Mouse (Mus musculus) stomach, embryonic 14.5 days (tissue): ENCODE data around the gene Rrp36. TPM values are rescaled to one million over a fixed set of nuclear protein-coding genes. Genes with fewer than 3 reads are reported as not detected.
A peak's percentile ranks its signal among the peaks of the same experiment; 100 is the strongest.

Experiments
- ATAC-seq: fragments of 200-750 bp; cut with Nextera tagmentation; 2 replicates; pipeline ENCODE4 v1.8.0; 2017; ENCODE audit warnings: low read depth, moderate TSS enrichment; ENCODE audit not compliant: insufficient number of reproducible peaks, insufficient read depth, low FRiP score
- H3K27ac ChIP-seq: fragments of 300-500 bp; sonication (generic); 2 replicates; pipeline ENCODE4 v1.5.1; 2014; ENCODE audit warnings: mild to moderate bottlenecking, low read length, moderate library complexity, mixed read lengths
- H3K27me3 ChIP-seq: fragments of 300-500 bp; sonication (generic); 2 replicates; pipeline ENCODE4 v1.6.1; 2014; ENCODE audit warnings: low read length, control low read depth, mixed read lengths; ENCODE audit not compliant: control insufficient read depth, insufficient read depth
- H3K36me3 ChIP-seq: fragments of 300-500 bp; sonication (generic); 2 replicates; pipeline ENCODE4 v1.6.1; 2014; ENCODE audit warnings: mild to moderate bottlenecking, control low read depth, low read length, moderate library complexity, mixed read lengths; ENCODE audit not compliant: control insufficient read depth, insufficient read depth
- H3K4me1 ChIP-seq: fragments of 300-500 bp; sonication (generic); 2 replicates; pipeline ENCODE4 v1.6.1; 2014; ENCODE audit warnings: low read length, control low read depth, mixed read lengths; ENCODE audit not compliant: control insufficient read depth, insufficient read depth
- H3K4me2 ChIP-seq: fragments of 300-500 bp; sonication (generic); replicated peaks from 2 replicates; pipeline ENCODE4 v1.6.1; 2014; ENCODE audit warnings: low read depth, low read length, control low read depth
- H3K4me3 ChIP-seq: fragments of 300-500 bp; sonication (generic); 2 replicates; pipeline ENCODE4 v1.5.1; 2014; ENCODE audit warnings: low read depth, low read length, control low read depth
- H3K9ac ChIP-seq: fragments of 300-500 bp; sonication (generic); replicated peaks from 2 replicates; pipeline ENCODE4 v1.6.1; 2014; ENCODE audit warnings: low read depth, mild to moderate bottlenecking, control low read depth, low read length, moderate library complexity, mixed read lengths
- H3K9me3 ChIP-seq: fragments of 300-500 bp; sonication (generic); 2 replicates; pipeline ENCODE4 v1.6.1; 2016; ENCODE audit warnings: low read depth, low read length, control low read depth; ENCODE audit not compliant: control insufficient read depth
- WGBS: fragments of 180-500 bp; shearing (Covaris S2); extraction: QIAGEN DNeasy Blood & Tissue Kit; methylation state at CpG from one replicate; pipeline ENCODE4 v1.1.7; 2014; 5-methylcytosine and 5-hydroxymethylcytosine counted together
- polyA plus RNA-seq: library from polyadenylated mRNA; unstranded; fragments of >200 nt; fragmentation: Nextera tagmentation; extraction: Ambion mirVana; gene quantifications from 2 replicates; pipeline ENCODE4 v1.2.1, GENCODE M21; 2014

The Rrp36 gene
- polyA plus RNA-seq, 1 experiment from 2014 or later: 53.5 TPM

- no peak for ATAC-seq
- Histone ChIP-seq H3K36me3 (no peaks in the 10 kb centered on the region), H3K4me1 (peaks cover 82% of the 10 kb centered on the region), H3K9ac (peak overlapping the region; percentile 30; the same call in 1 of the 2 replicates), H3K4me2 (peak overlapping the region; percentile 43), H3K27ac (peak overlapping the region; percentile 97), H3K9me3 (no peaks in the 10 kb centered on the region), H3K4me3 (peak overlapping the region; percentile 12; the same call in 1 of the 2 replicates), H3K27me3 (no peaks in the 10 kb centered on the region)
- 27% methylated on average over 16 of the region's 16 CpGs for WGBS
Observed at GRCm38 (mm10) chr17:46619683-46620357, 54.3 kb downstream of the Rrp36 start.

GRCm38 (mm10) chr17:46618769-46619682, 55.1 kb downstream of the Rrp36 start:
- Histone ChIP-seq H3K36me3 (no peaks in the 10 kb centered on the region), H3K27me3 (no peaks in the 10 kb centered on the region), H3K9me3 (no peaks in the 10 kb centered on the region), H3K4me3 (peak overlapping the region; percentile 12; the same call in 1 of the 2 replicates), H3K9ac (peak overlapping the region; percentile 30), H3K4me2 (peak overlapping the region; percentile 43), H3K4me1 (peaks cover 78% of the 10 kb centered on the region), H3K27ac (peak overlapping the region; percentile 97)
- ATAC-seq: peak; percentile 49
- 12% methylated on average over 27 of the region's 27 CpGs for WGBS

GRCm38 (mm10) chr17:46618394-46618768, 55.8 kb downstream of the Rrp36 start:
- Histone ChIP-seq H3K4me1 (peaks cover 78% of the 10 kb centered on the region), H3K27ac (peak overlapping the region; percentile 97), H3K36me3 (no peaks in the 10 kb centered on the region), H3K4me3 (peak overlapping the region; percentile 12; the same call in 1 of the 2 replicates), H3K9me3 (no peaks in the 10 kb centered on the region), H3K27me3 (no peaks in the 10 kb centered on the region), H3K4me2 (peak overlapping the region; percentile 43), H3K9ac (peak overlapping the region; percentile 30)
- peak; percentile 51; the same call in 1 of the 2 replicates for ATAC-seq
- 7% methylated on average over 6 of the region's 6 CpGs for WGBS

- H3K9me3 ChIP-seq: no peaks in the 10 kb centered on the region
- peak overlapping the region; percentile 43 for H3K4me2 ChIP-seq
- peaks cover 78% of the 10 kb centered on the region for H3K4me1 ChIP-seq
- H3K27ac ChIP-seq: peak overlapping the region; percentile 97
- H3K9ac ChIP-seq: no peak overlapping the region
- H3K27me3 ChIP-seq: no peaks in the 10 kb centered on the region
- no peak for ATAC-seq
- 39% methylated on average over 12 of the region's 12 CpGs for WGBS
- no peak overlapping the region for H3K4me3 ChIP-seq
- H3K36me3 ChIP-seq: no peaks in the 10 kb centered on the region
Observed at GRCm38 (mm10) chr17:46617799-46618198, 56.4 kb downstream of the Rrp36 start.

Other genes starting within 250 kb of the Rrp36 start
- gene Crip3, start 245.4 kb downstream of the Rrp36 start, polyA plus RNA-seq: 1.3 and 1.7 TPM in 2 replicates
- gene Slc22a7, start 235.9 kb downstream of the Rrp36 start, polyA plus RNA-seq: not detected in 2 replicates
- 0.25 and 0.27 TPM in 2 replicates for gene Ttbk1, start 186.7 kb downstream of the Rrp36 start, polyA plus RNA-seq
- 56.3 and 65.5 TPM in 2 replicates for gene Dnph1, start 177.6 kb downstream of the Rrp36 start, polyA plus RNA-seq
- 3.6 and 5.6 TPM in 2 replicates for gene Cul9, start 128.0 kb downstream of the Rrp36 start, polyA plus RNA-seq
- 12.2 and 15.7 TPM in 2 replicates for gene Srf, start 118.2 kb downstream of the Rrp36 start, polyA plus RNA-seq
- 37.6 and 45.2 TPM in 2 replicates for gene Ptk7, start 44.8 kb downstream of the Rrp36 start, polyA plus RNA-seq
- gene Klc4, start 28.3 kb downstream of the Rrp36 start, polyA plus RNA-seq: 31.0 and 32.3 TPM in 2 replicates
- 99.2 and 104 TPM in 2 replicates for gene Mrpl2, start 28.1 kb downstream of the Rrp36 start, polyA plus RNA-seq
- gene Cul7, start 24.0 kb downstream of the Rrp36 start, polyA plus RNA-seq: 45.9 and 47.2 TPM in 2 replicates
- gene Mea1, start 4.4 kb upstream of the Rrp36 start, polyA plus RNA-seq: 152 and 162 TPM in 2 replicates
- gene Klhdc3, start 6.6 kb upstream of the Rrp36 start, polyA plus RNA-seq: 101 and 105 TPM in 2 replicates
- 77.5 and 82.8 TPM in 2 replicates for gene Ppp2r5d, start 30.8 kb upstream of the Rrp36 start, polyA plus RNA-seq
- 18.6 and 18.8 TPM in 2 replicates for gene Pex6, start 37.1 kb upstream of the Rrp36 start, polyA plus RNA-seq
- gene Gnmt, start 54.8 kb upstream of the Rrp36 start, polyA plus RNA-seq: 0.33 and 0.67 TPM in 2 replicates
- gene Cnpy3, start 77.9 kb upstream of the Rrp36 start, polyA plus RNA-seq: 68.3 and 68.4 TPM in 2 replicates
- gene Ptcra, start 89.4 kb upstream of the Rrp36 start, polyA plus RNA-seq: 0.59 and 0.77 TPM in 2 replicates
- 79.1 and 84.9 TPM in 2 replicates for gene 2310039H08Rik, start 98.3 kb upstream of the Rrp36 start, polyA plus RNA-seq
- 139 and 149 TPM in 2 replicates for gene Rpl7l1, start 108.3 kb upstream of the Rrp36 start, polyA plus RNA-seq
- 6.0 and 6.6 TPM in 2 replicates for gene Bicral, start 184.1 kb upstream of the Rrp36 start, polyA plus RNA-seq
- 52.6 and 54.3 TPM in 2 replicates for gene Tbcc, start 216.3 kb upstream of the Rrp36 start, polyA plus RNA-seq
- gene Prph2, start 236.1 kb upstream of the Rrp36 start, polyA plus RNA-seq: not detected in 2 replicates